Mouse (Mus musculus): ENCODE data around the gene Atoh1. TPM values are rescaled to one million over a fixed set of nuclear protein-coding genes. Genes with fewer than 3 reads are reported as not detected.

Gene Atoh1
- polyA plus RNA-seq, 1 experiment from 2014 or later, result 8.4 TPM

- H3K27me3 ChIP-seq (replicated peaks; ENCODE audit: control insufficient read depth, insufficient read depth, low read length), result peaks cover 58% of the 10 kb centered on the region
- H3K9me3 ChIP-seq (ENCODE audit: control insufficient read depth), result no peaks in the 10 kb centered on the region
- H3K9ac ChIP-seq (ENCODE audit: low read depth, low read length), result no peak overlapping the region
- ATAC-seq, result peak; percentile 72
- TF ChIP-seq CTCF (IDR thresholded peaks at IDR 0.05; ENCODE audit: low read depth), result no peak
- peak overlapping the region; percentile 43 for H3K4me3 ChIP-seq (ENCODE audit: low read depth, low read length)
- H3K36me3 ChIP-seq (ENCODE audit: control insufficient read depth, insufficient read depth), result no peaks in the 10 kb centered on the region
- no peaks in the 10 kb centered on the region; the same call in 1 of the 2 replicates for H3K4me1 ChIP-seq (replicated peaks; ENCODE audit: control insufficient read depth, insufficient read depth, low read length)
- under 1% methylated on average over 29 of the region's 29 CpGs for WGBS
- no peak overlapping the region for H3K27ac ChIP-seq (ENCODE audit: low read depth, low read length)
- H3K4me2 ChIP-seq (replicated peaks; ENCODE audit: low read depth), result peak overlapping the region; percentile 88
Observed at GRCm38 (mm10) chr6:64727751-64728403, 1.0 kb upstream of the Atoh1 start.

GRCm38 (mm10) chr6:64729231-64730011 is 496 bp downstream of the Atoh1 start:
- peak; percentile 53 for ATAC-seq
- Histone ChIP-seq H3K27me3 (replicated peaks; ENCODE audit: control insufficient read depth, insufficient read depth, low read length) (peaks cover 74% of the 10 kb centered on the region), H3K27ac (ENCODE audit: low read depth, low read length) (no peak overlapping the region; the same call in 1 of the 2 replicates), H3K4me3 (ENCODE audit: low read depth, low read length) (peak overlapping the region; percentile 43), H3K9me3 (ENCODE audit: control insufficient read depth) (no peaks in the 10 kb centered on the region), H3K4me2 (replicated peaks; ENCODE audit: low read depth) (peak overlapping the region; percentile 88), H3K4me1 (replicated peaks; ENCODE audit: control insufficient read depth, insufficient read depth, low read length) (peaks cover under 1% of the 10 kb centered on the region; the same call in 1 of the 2 replicates), H3K36me3 (ENCODE audit: control insufficient read depth, insufficient read depth) (no peaks in the 10 kb centered on the region), H3K9ac (ENCODE audit: low read depth, low read length) (peak overlapping the region; percentile 22; the same call in 1 of the 2 replicates)
- TF ChIP-seq CTCF (IDR thresholded peaks at IDR 0.05; ENCODE audit: low read depth), result no peak
- WGBS, result under 1% methylated on average over 53 of the region's 53 CpGs

GRCm38 (mm10) chr6:64730030-64730429 is 1.1 kb downstream of the Atoh1 start:
- no peak overlapping the region; the same call in 1 of the 2 replicates for H3K9ac ChIP-seq (ENCODE audit: low read depth, low read length)
- peaks cover 3% of the 10 kb centered on the region; the same call in 1 of the 2 replicates for H3K4me1 ChIP-seq (replicated peaks; ENCODE audit: control insufficient read depth, insufficient read depth, low read length)
- no peaks in the 10 kb centered on the region for H3K36me3 ChIP-seq (ENCODE audit: control insufficient read depth, insufficient read depth)
- WGBS, result under 1% methylated on average over 19 of the region's 19 CpGs
- no peak overlapping the region for H3K27ac ChIP-seq (ENCODE audit: low read depth, low read length)
- peak overlapping the region; percentile 88 for H3K4me2 ChIP-seq (replicated peaks; ENCODE audit: low read depth)
- no peak for TF ChIP-seq CTCF (IDR thresholded peaks at IDR 0.05; ENCODE audit: low read depth)
- ATAC-seq, result no peak
- no peaks in the 10 kb centered on the region for H3K9me3 ChIP-seq (ENCODE audit: control insufficient read depth)
- H3K4me3 ChIP-seq (ENCODE audit: low read depth, low read length), result peak overlapping the region; percentile 43
- peaks cover 80% of the 10 kb centered on the region for H3K27me3 ChIP-seq (replicated peaks; ENCODE audit: control insufficient read depth, insufficient read depth, low read length)

GRCm38 (mm10) chr6:64730506-64731020 is 1.6 kb downstream of the Atoh1 start:
- TF ChIP-seq CTCF (IDR thresholded peaks at IDR 0.05; ENCODE audit: low read depth), result no peak
- Histone ChIP-seq H3K9me3 (ENCODE audit: control insufficient read depth) (no peaks in the 10 kb centered on the region), H3K4me3 (ENCODE audit: low read depth, low read length) (peak overlapping the region; percentile 43; the same call in 1 of the 2 replicates), H3K27me3 (replicated peaks; ENCODE audit: control insufficient read depth, insufficient read depth, low read length) (peaks cover 85% of the 10 kb centered on the region), H3K9ac (ENCODE audit: low read depth, low read length) (no peak overlapping the region), H3K4me2 (replicated peaks; ENCODE audit: low read depth) (no peak overlapping the region), H3K36me3 (ENCODE audit: control insufficient read depth, insufficient read depth) (no peaks in the 10 kb centered on the region), H3K27ac (ENCODE audit: low read depth, low read length) (no peak overlapping the region), H3K4me1 (replicated peaks; ENCODE audit: control insufficient read depth, insufficient read depth, low read length) (peaks cover 3% of the 10 kb centered on the region; the same call in 1 of the 2 replicates)
- WGBS, result 13% methylated on average over 14 of the region's 14 CpGs
- ATAC-seq, result no peak

- Histone ChIP-seq H3K27me3 (replicated peaks; ENCODE audit: control insufficient read depth, insufficient read depth, low read length) (peaks cover 86% of the 10 kb centered on the region), H3K9me3 (ENCODE audit: control insufficient read depth) (no peaks in the 10 kb centered on the region)
- 12% methylated on average over 7 of the region's 7 CpGs for WGBS
Observed at GRCm38 (mm10) chr6:64731126-64731525, 2.2 kb downstream of the Atoh1 start.

More at GRCm38 (mm10) chr6:64731126-64731525, 2.2 kb downstream of the Atoh1 start:
- Histone ChIP-seq H3K36me3 (ENCODE audit: control insufficient read depth, insufficient read depth) (no peaks in the 10 kb centered on the region), H3K27ac (ENCODE audit: low read depth, low read length) (no peak overlapping the region), H3K4me1 (replicated peaks; ENCODE audit: control insufficient read depth, insufficient read depth, low read length) (peaks cover 3% of the 10 kb centered on the region; the same call in 1 of the 2 replicates), H3K4me3 (ENCODE audit: low read depth, low read length) (no peak overlapping the region), H3K9ac (ENCODE audit: low read depth, low read length) (no peak overlapping the region), H3K4me2 (replicated peaks; ENCODE audit: low read depth) (no peak overlapping the region)
- TF ChIP-seq CTCF (IDR thresholded peaks at IDR 0.05; ENCODE audit: low read depth), result no peak
- ATAC-seq, result no peak
